Mouse (Mus musculus) ES-Bruce4 (cell line): Measurements from ENCODE around the gene Sftpa1.

Experiments
- CTCF ChIP-seq: IDR thresholded peaks from one replicate; pipeline ENCODE4 v1.8.1; 2011; ENCODE audit warnings: low read depth, low read length
- POLR2A ChIP-seq: IDR thresholded peaks from one replicate; pipeline ENCODE4 v1.8.1; 2011; ENCODE audit warnings: low read length; ENCODE audit not compliant: insufficient read depth

GRCm38 (mm10) chr14:41102269-41102668, 29.3 kb upstream of the Sftpa1 start:
- TF ChIP-seq CTCF: no peak
- no peak for TF ChIP-seq POLR2A
